Mouse (Mus musculus): ENCODE measurements around the gene Gtf2f1. TPM values are rescaled to one million over a fixed set of nuclear protein-coding genes. Genes with fewer than 3 reads are reported as not detected.
A peak's percentile ranks its signal among the peaks of the same experiment; 100 is the strongest.

Gtf2f1 gene
- polyA plus RNA-seq, 2 experiments from 2014 or later, result 63.3 to 89.3 TPM

GRCm38 (mm10) chr17:56973956-56974707 lies 37.0 kb downstream of the Gtf2f1 start:
- no peak for ATAC-seq

- ATAC-seq, result no peak
Observed at GRCm38 (mm10) chr17:56970081-56970480, 41.0 kb downstream of the Gtf2f1 start.

- no peak for ATAC-seq
Observed at GRCm38 (mm10) chr17:56969321-56969720, 41.8 kb downstream of the Gtf2f1 start.

- no peak for ATAC-seq
Observed at GRCm38 (mm10) chr17:56963646-56964045, 47.4 kb downstream of the Gtf2f1 start.

- ATAC-seq, result no peak
Observed at GRCm38 (mm10) chr17:56962642-56963405, 48.3 kb downstream of the Gtf2f1 start.

GRCm38 (mm10) chr17:56961880-56962279 lies 49.2 kb downstream of the Gtf2f1 start:
- no peak for ATAC-seq

- ATAC-seq, result no peak
Observed at GRCm38 (mm10) chr17:56958667-56959066, 52.4 kb downstream of the Gtf2f1 start.

- ATAC-seq, result peak; percentile 46
Observed at GRCm38 (mm10) chr17:56957763-56958429, 53.2 kb downstream of the Gtf2f1 start.

- no peak for ATAC-seq
Observed at GRCm38 (mm10) chr17:56954871-56955270, 56.2 kb downstream of the Gtf2f1 start.

Other genes starting within 250 kb of the Gtf2f1 start
- gene Dus3l, start 246.5 kb downstream of the Gtf2f1 start, polyA plus RNA-seq (2017; shearing (Covaris generic)), result 10 to 100 TPM; 24.3 to 32.7 TPM
- under 1 TPM; 0.33 to 0.74 TPM for gene Prr22, start 241.0 kb downstream of the Gtf2f1 start, polyA plus RNA-seq (2017; shearing (Covaris generic))
- gene Rfx2, start 180.3 kb downstream of the Gtf2f1 start, polyA plus RNA-seq (2017; shearing (Covaris generic)), result 1 to 10 TPM; 1.4 to 1.9 TPM
- under 1 TPM in 1 of 2 experiments, not detected in 1; 0.21 TPM for gene Acsbg2, start 136.8 kb downstream of the Gtf2f1 start, polyA plus RNA-seq (2017; shearing (Covaris generic))
- under 1 TPM; 0.28 to 0.37 TPM for gene 1700061G19Rik, start 135.8 kb downstream of the Gtf2f1 start, polyA plus RNA-seq (2017; shearing (Covaris generic))
- 1 to 10 TPM; 4.6 to 6.4 TPM for gene Mllt1, start 75.9 kb downstream of the Gtf2f1 start, polyA plus RNA-seq (2017; shearing (Covaris generic))
- not detected for gene Acer1, start 29.2 kb downstream of the Gtf2f1 start, polyA plus RNA-seq (2017; shearing (Covaris generic))
- gene Clpp, start 21.0 kb downstream of the Gtf2f1 start, polyA plus RNA-seq (2017; shearing (Covaris generic)), result 10 to 100 TPM; 79.3 to 85.4 TPM
- gene Alkbh7, start 13.9 kb downstream of the Gtf2f1 start, polyA plus RNA-seq (2017; shearing (Covaris generic)), result 10 to 100 TPM; 22.6 to 26.9 TPM
- not detected for gene Pspn, start 11.3 kb downstream of the Gtf2f1 start, polyA plus RNA-seq (2017; shearing (Covaris generic))
- gene Gm17949, start 181 bp upstream of the Gtf2f1 start, polyA plus RNA-seq (2017; shearing (Covaris generic)), result under 1 TPM in 1 of 2 experiments, not detected in 1; 0.57 TPM
- 10 to 100 TPM; 19.6 to 30.9 TPM for gene Khsrp, start 20.2 kb upstream of the Gtf2f1 start, polyA plus RNA-seq (2017; shearing (Covaris generic))
- not detected for gene Slc25a41, start 30.4 kb upstream of the Gtf2f1 start, polyA plus RNA-seq (2017; shearing (Covaris generic))
- under 1 TPM; 0.46 to 0.73 TPM for gene Crb3, start 47.8 kb upstream of the Gtf2f1 start, polyA plus RNA-seq (2017; shearing (Covaris generic))
- gene Slc25a23, start 48.6 kb upstream of the Gtf2f1 start, polyA plus RNA-seq (2017; shearing (Covaris generic)), result 1 to 10 TPM; 1.5 to 3.2 TPM
- 100 to 1,000 TPM; 205 to 208 TPM for gene Dennd1c, start 67.2 kb upstream of the Gtf2f1 start, polyA plus RNA-seq (2017; shearing (Covaris generic))
- gene Tubb4a, start 76.5 kb upstream of the Gtf2f1 start, polyA plus RNA-seq (2017; shearing (Covaris generic)), result 1 to 10 TPM; 3.5 to 4.2 TPM
- gene Tnfsf9, start 94.0 kb upstream of the Gtf2f1 start, polyA plus RNA-seq (2017; shearing (Covaris generic)), result 1 to 10 TPM; 9.0 to 9.9 TPM
- gene Cd70, start 138.5 kb upstream of the Gtf2f1 start, polyA plus RNA-seq (2017; shearing (Covaris generic)), result 1 to 10 TPM; 1.1 to 2.1 TPM
- 10 to 100 TPM in 1 of 2 experiments, 1 to 10 TPM in 1; 7.9 to 12.8 TPM for gene Tnfsf14, start 182.9 kb upstream of the Gtf2f1 start, polyA plus RNA-seq (2017; shearing (Covaris generic))
- gene C3, start 216.8 kb upstream of the Gtf2f1 start, polyA plus RNA-seq (2017; shearing (Covaris generic)), result under 1 TPM in 1 of 2 experiments, not detected in 1; 0.41 TPM
- 10 to 100 TPM; 46.4 to 55.8 TPM for gene Gpr108, start 237.2 kb upstream of the Gtf2f1 start, polyA plus RNA-seq (2017; shearing (Covaris generic))
- 1 to 10 TPM; 1.7 to 2.5 TPM for gene Trip10, start 238.2 kb upstream of the Gtf2f1 start, polyA plus RNA-seq (2017; shearing (Covaris generic))

All from activated CD4-positive, CD25-positive, alpha-beta regulatory T cell, adult 4 months (primary cell).